12 mouse cellular contexts compared by ENCODE assay signal in the genomic region with DNA sequence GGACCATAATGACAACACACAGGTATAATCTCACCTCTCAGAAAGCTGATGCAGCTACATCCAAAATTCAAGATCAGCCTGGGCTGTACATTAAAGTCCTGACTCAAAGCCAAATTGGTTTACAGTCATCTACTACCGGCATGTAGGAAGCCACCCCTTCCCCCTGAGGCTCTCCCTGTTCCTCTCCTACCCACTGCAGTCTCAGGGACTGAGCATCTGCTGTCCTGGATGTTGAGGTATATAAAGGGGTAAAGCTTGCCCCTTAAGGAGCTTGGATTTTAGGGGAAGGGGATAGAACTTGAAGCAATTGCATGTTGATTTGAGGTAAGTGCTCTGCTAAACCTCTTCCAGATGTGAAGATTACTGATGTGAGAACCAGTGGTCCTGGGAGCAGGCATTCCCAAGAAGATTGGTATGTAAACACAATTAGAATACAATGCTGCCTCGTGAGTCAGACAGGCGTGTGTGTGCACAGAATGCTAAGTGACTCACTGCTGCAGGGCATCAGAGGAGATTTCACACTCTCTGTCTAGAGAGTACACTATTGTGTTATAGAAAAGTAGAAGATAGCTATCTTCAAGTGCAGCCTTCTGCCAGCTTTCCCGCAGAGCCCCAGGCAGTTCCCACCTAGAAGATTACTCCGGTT.
A peak's percentile ranks its signal among the peaks of the same experiment; 100 is the strongest.
DNase-seq lines count a peak whose midpoint lies in the region; ATAC-seq lines count a peak whose summit lies in the region.
"Had no signal": no experiment of that assay in that cellular context is flagged by ENCODE, and none has a peak within 500 bp of the region (broad histone marks: within the 10 kb centered on the region; RNA-seq: fewer than 3 reads in every experiment).

No protein-coding gene starts in this region.

- H3K27ac ChIP-seq in embryonic facial prominence, embryonic 10.5 days (replicated peaks) = peak overlapping the region; percentile 65
- H3K27ac ChIP-seq in hindbrain, embryonic 15.5 days (replicated peaks) = peak overlapping the region; percentile 21; the same call in 1 of the 2 replicates
- H3K27ac ChIP-seq in neural tube, embryonic 15.5 days (replicated peaks) = no peak overlapping the region
- no peak overlapping the region for H3K27ac ChIP-seq in heart, embryonic 12.5 days (ENCODE audit: poor library complexity, severe bottlenecking)
- H3K27ac ChIP-seq in liver, embryonic 12.5 days = no peak overlapping the region
- H3K27ac ChIP-seq: left cerebral cortex, adult 2 months had no signal

- H3K36me3 ChIP-seq in embryonic facial prominence, embryonic 10.5 days (replicated peaks) = no peaks in the 10 kb centered on the region
- no peaks in the 10 kb centered on the region for H3K36me3 ChIP-seq in hindbrain, embryonic 15.5 days
- H3K36me3 ChIP-seq in neural tube, embryonic 15.5 days = no peaks in the 10 kb centered on the region
- H3K36me3 ChIP-seq in heart, embryonic 12.5 days = no peaks in the 10 kb centered on the region
- H3K36me3 ChIP-seq in liver, embryonic 12.5 days = no peaks in the 10 kb centered on the region

- 35% methylated on average over 5 of the region's 5 CpGs for WGBS in embryonic facial prominence, embryonic 10.5 days
- WGBS in hindbrain, embryonic 15.5 days = 12% methylated on average over 5 of the region's 5 CpGs
- WGBS in neural tube, embryonic 15.5 days = 20% methylated on average over 5 of the region's 5 CpGs
- WGBS in heart, embryonic 12.5 days = 32% methylated on average over 5 of the region's 5 CpGs
- 37% methylated on average over 5 of the region's 5 CpGs for WGBS in liver, embryonic 12.5 days (ENCODE audit: insufficient replicate concordance)

- peak; percentile 81 for ATAC-seq in hindbrain, embryonic 15.5 days (ENCODE audit: low FRiP score, low read depth)
- ATAC-seq in neural tube, embryonic 15.5 days (ENCODE audit: low FRiP score) = peak; percentile 72; the same call in 1 of the 2 replicates
- no peak for ATAC-seq in heart, embryonic 12.5 days (ENCODE audit: insufficient number of reproducible peaks, low FRiP score)
- ATAC-seq in liver, embryonic 12.5 days = no peak

- no peaks in the 10 kb centered on the region for H3K9me3 ChIP-seq in embryonic facial prominence, embryonic 10.5 days
- no peaks in the 10 kb centered on the region for H3K9me3 ChIP-seq in hindbrain, embryonic 15.5 days
- H3K9me3 ChIP-seq in neural tube, embryonic 15.5 days (replicated peaks) = no peaks in the 10 kb centered on the region
- H3K9me3 ChIP-seq in heart, embryonic 12.5 days (replicated peaks) = no peaks in the 10 kb centered on the region
- H3K9me3 ChIP-seq in liver, embryonic 12.5 days (replicated peaks) = no peaks in the 10 kb centered on the region

- no peak overlapping the region for H3K4me2 ChIP-seq in hindbrain, embryonic 15.5 days
- H3K4me2 ChIP-seq in neural tube, embryonic 15.5 days = no peak overlapping the region
- no peak overlapping the region for H3K4me2 ChIP-seq in heart, embryonic 12.5 days
- H3K4me2 ChIP-seq in liver, embryonic 12.5 days = no peak overlapping the region

- peak; percentile 10 to 17 for DNase-seq in frontal cortex, postnatal 36 days (ENCODE audit: low spot score in 2 of 2)
- no peak for DNase-seq in frontal cortex, postnatal 10 days (ENCODE audit: low spot score in 2 of 2)
- DNase-seq in embryonic facial prominence, embryonic 10.5 days (ENCODE audit: low spot score) = peak; percentile 42
- DNase-seq in adrenal gland, postnatal 25 days = no peak
- DNase-seq: cerebellum, adult 8-10 months; gastrocnemius, postnatal 25 days; kidney, adult 18-20 months had no signal

- no peak overlapping the region for H3K4me3 ChIP-seq in embryonic facial prominence, embryonic 10.5 days
- no peak overlapping the region for H3K4me3 ChIP-seq in hindbrain, embryonic 15.5 days
- no peak overlapping the region for H3K4me3 ChIP-seq in neural tube, embryonic 15.5 days (replicated peaks)
- no peak overlapping the region for H3K4me3 ChIP-seq in heart, embryonic 12.5 days
- no peak overlapping the region for H3K4me3 ChIP-seq in liver, embryonic 12.5 days
- H3K4me3 ChIP-seq: left cerebral cortex, adult 2 months had no signal

- peaks cover 17% of the 10 kb centered on the region for H3K4me1 ChIP-seq in embryonic facial prominence, embryonic 10.5 days
- peaks cover 6% of the 10 kb centered on the region for H3K4me1 ChIP-seq in hindbrain, embryonic 15.5 days (replicated peaks)
- peaks cover 4% of the 10 kb centered on the region; the same call in 1 of the 2 replicates for H3K4me1 ChIP-seq in neural tube, embryonic 15.5 days
- H3K4me1 ChIP-seq in heart, embryonic 12.5 days (replicated peaks) = peaks cover 22% of the 10 kb centered on the region
- no peaks in the 10 kb centered on the region for H3K4me1 ChIP-seq in liver, embryonic 12.5 days

- no peaks in the 10 kb centered on the region for H3K27me3 ChIP-seq in embryonic facial prominence, embryonic 10.5 days (replicated peaks; ENCODE audit: low read depth, poor library complexity, severe bottlenecking)
- no peaks in the 10 kb centered on the region for H3K27me3 ChIP-seq in hindbrain, embryonic 15.5 days
- no peaks in the 10 kb centered on the region for H3K27me3 ChIP-seq in neural tube, embryonic 15.5 days (replicated peaks)
- H3K27me3 ChIP-seq in heart, embryonic 12.5 days (replicated peaks) = no peaks in the 10 kb centered on the region
- no peaks in the 10 kb centered on the region for H3K27me3 ChIP-seq in liver, embryonic 12.5 days (replicated peaks)

- H3K9ac ChIP-seq in hindbrain, embryonic 15.5 days = no peak overlapping the region
- H3K9ac ChIP-seq in neural tube, embryonic 15.5 days (replicated peaks) = no peak overlapping the region
- no peak overlapping the region for H3K9ac ChIP-seq in heart, embryonic 12.5 days
- no peak overlapping the region for H3K9ac ChIP-seq in liver, embryonic 12.5 days

Comparison
In these comparisons a context has a peak if more than half of its experiments do, and no peak if none do; other contexts are left out.
1. DNase-seq: peak in frontal cortex, postnatal 36 days (2 of 2) and embryonic facial prominence, embryonic 10.5 days (single experiment); none in frontal cortex, postnatal 10 days (0 of 2) and adrenal gland, postnatal 25 days (single experiment).
2. H3K27ac ChIP-seq: peak in embryonic facial prominence, embryonic 10.5 days (single experiment) and hindbrain, embryonic 15.5 days (single experiment); none in neural tube, embryonic 15.5 days (single experiment), heart, embryonic 12.5 days (single experiment) and liver, embryonic 12.5 days (single experiment).
3. ATAC-seq: peak in hindbrain, embryonic 15.5 days (single experiment) and neural tube, embryonic 15.5 days (single experiment); none in heart, embryonic 12.5 days (single experiment) and liver, embryonic 12.5 days (single experiment).